Mouse (Mus musculus) kidney, embryonic 16.5 days (tissue): Measurements from ENCODE around the gene Lrp2. TPM values are rescaled to one million over a fixed set of nuclear protein-coding genes. Genes with fewer than 3 reads are reported as not detected.

Source experiments
- ATAC-seq: fragments of 200-750 bp; cut with Nextera tagmentation; 2 replicates; pipeline ENCODE4 v1.8.0; 2017; ENCODE audit warnings: moderate TSS enrichment; ENCODE audit not compliant: low FRiP score, low TSS enrichment
- H3K27ac ChIP-seq: fragments of 300-500 bp; sonication (generic); 2 replicates; pipeline ENCODE4 v1.5.1; 2014; ENCODE audit warnings: low read length
- H3K27me3 ChIP-seq: fragments of 300-500 bp; sonication (generic); 2 replicates; pipeline ENCODE4 v1.6.1; 2014; ENCODE audit warnings: low read length, control low read depth, mixed read lengths; ENCODE audit not compliant: insufficient read depth
- H3K36me3 ChIP-seq: fragments of 300-500 bp; sonication (generic); 2 replicates; pipeline ENCODE4 v1.6.1; 2014; ENCODE audit warnings: low read length, control low read depth, mixed read lengths; ENCODE audit not compliant: insufficient read depth
- H3K4me1 ChIP-seq: fragments of 300-500 bp; sonication (generic); 2 replicates; pipeline ENCODE4 v1.6.1; 2014; ENCODE audit warnings: low read length, control low read depth, mixed read lengths; ENCODE audit not compliant: insufficient read depth
- H3K4me2 ChIP-seq: fragments of 300-500 bp; sonication (generic); replicated peaks from 2 replicates; pipeline ENCODE4 v1.6.1; 2014; ENCODE audit warnings: low read depth, low read length
- H3K4me3 ChIP-seq: fragments of 300-500 bp; sonication (generic); 2 replicates; pipeline ENCODE4 v1.5.1; 2014; ENCODE audit warnings: mild to moderate bottlenecking, low read length
- H3K9ac ChIP-seq: fragments of 300-500 bp; sonication (generic); replicated peaks from 2 replicates; pipeline ENCODE4 v1.6.1; 2014; ENCODE audit warnings: low read length
- H3K9me3 ChIP-seq: fragments of 300-500 bp; sonication (generic); 2 replicates; pipeline ENCODE4 v1.6.1; 2016; ENCODE audit warnings: low read length, control low read depth
- WGBS: fragments of 180-500 bp; shearing (Covaris S2); extraction: QIAGEN DNeasy Blood & Tissue Kit; methylation state at CpG from one replicate; pipeline ENCODE4 v1.1.7; 2014; 5-methylcytosine and 5-hydroxymethylcytosine counted together
- polyA plus RNA-seq: library from polyadenylated mRNA; unstranded; fragments of >200 nt; fragmentation: Nextera tagmentation; extraction: Ambion mirVana; gene quantifications from 2 replicates; pipeline ENCODE4 v1.2.1, GENCODE M21; 2015

Gene Lrp2
- polyA plus RNA-seq: 21.4 and 23.0 TPM in 2 replicates

- H3K27ac ChIP-seq: peak within 1 kb of the TSS; percentile 5; the same call in 1 of the 2 replicates
- peak within 1 kb of the TSS; percentile 69 for H3K9ac ChIP-seq
- WGBS: under 1% methylated on average over 45 of the region's 45 CpGs
- H3K9me3 ChIP-seq: no peaks in the 10 kb centered on the region
- H3K36me3 ChIP-seq: no peaks in the 10 kb centered on the region
- peak; percentile 95 for ATAC-seq
- H3K4me2 ChIP-seq: peak within 1 kb of the TSS; percentile 75
- peaks cover 30% of the 10 kb centered on the region for H3K4me1 ChIP-seq
- H3K27me3 ChIP-seq: peaks cover 58% of the 10 kb centered on the region
- peak within 1 kb of the TSS; percentile 54 for H3K4me3 ChIP-seq
These were observed at the start of gene Lrp2 for GRCm38 (mm10) chr2:69585886-69586398. TSS of gene Lrp2 (minus strand) at chr2:69586065.

DNA sequence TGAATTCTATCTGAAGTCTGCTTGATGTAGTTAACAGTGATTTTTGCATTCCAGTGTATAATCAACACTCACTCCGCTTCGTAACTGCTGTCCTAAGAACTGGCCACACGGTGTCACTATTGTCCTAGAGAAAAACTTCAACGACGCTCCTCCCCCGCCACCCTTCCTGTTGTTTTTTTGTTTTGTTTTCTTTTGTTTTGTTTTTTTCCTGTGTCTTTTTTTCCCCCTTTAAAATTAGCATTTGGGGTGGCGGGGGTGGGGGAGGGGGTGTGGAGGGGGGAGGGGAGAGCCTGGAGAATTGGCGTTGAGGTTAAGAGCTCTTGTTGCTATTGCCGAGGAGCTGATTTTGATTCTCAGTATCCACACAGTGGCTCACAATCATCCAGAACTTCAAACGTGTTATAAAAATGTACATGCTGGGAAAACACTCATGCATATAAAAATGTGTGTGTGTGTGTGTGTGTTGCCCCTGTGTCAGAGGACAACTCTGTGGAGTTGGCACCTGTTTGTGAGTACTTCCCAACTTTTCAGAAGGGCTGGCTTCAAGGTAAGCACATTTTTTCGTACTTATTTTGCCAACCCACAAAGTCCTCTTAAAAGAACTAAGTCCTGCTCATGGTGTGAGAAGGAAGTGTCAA is 49.3 kb upstream of the Lrp2 start:
- no peak overlapping the region for H3K27ac ChIP-seq
- H3K9me3 ChIP-seq: no peaks in the 10 kb centered on the region
- no peaks in the 10 kb centered on the region for H3K27me3 ChIP-seq
- H3K9ac ChIP-seq: peak overlapping the region; percentile 35; the same call in 1 of the 2 replicates
- H3K4me2 ChIP-seq: peak overlapping the region; percentile 33
- no peaks in the 10 kb centered on the region; the same call in 1 of the 2 replicates for H3K4me1 ChIP-seq
- ATAC-seq: no peak
- H3K36me3 ChIP-seq: no peaks in the 10 kb centered on the region
- peak overlapping the region; percentile 37 for H3K4me3 ChIP-seq
- WGBS: 11% methylated on average over 11 of the region's 11 CpGs

DNA sequence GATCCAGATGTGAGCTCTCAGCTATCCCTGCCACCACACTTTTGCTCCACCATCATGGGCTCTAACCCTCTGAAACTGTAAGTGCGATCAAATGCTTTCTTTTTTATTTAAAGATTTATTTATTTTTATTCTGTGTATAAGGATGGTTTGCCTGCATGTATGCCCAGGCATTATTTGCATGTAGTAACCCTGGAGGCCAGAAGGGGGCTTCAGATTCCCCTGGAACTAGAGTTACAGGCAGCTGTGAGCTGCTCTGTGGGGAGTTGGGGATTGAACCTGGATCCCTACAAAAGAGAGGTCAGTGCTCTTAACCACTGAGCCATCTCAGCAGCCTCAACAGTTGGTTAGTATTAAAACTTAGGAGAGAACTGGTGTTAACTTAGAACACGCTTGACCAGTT is 45.6 kb upstream of the Lrp2 start:
- no peak for ATAC-seq
- no peaks in the 10 kb centered on the region for H3K36me3 ChIP-seq
- no peak overlapping the region for H3K4me3 ChIP-seq
- no peaks in the 10 kb centered on the region for H3K27me3 ChIP-seq
- H3K9ac ChIP-seq: no peak overlapping the region
- no peak overlapping the region for H3K4me2 ChIP-seq
- H3K4me1 ChIP-seq: no peaks in the 10 kb centered on the region
- H3K9me3 ChIP-seq: no peaks in the 10 kb centered on the region
- 88% methylated on average over 2 of the region's 2 CpGs for WGBS
- peak overlapping the region; percentile 53; the same call in 1 of the 2 replicates for H3K27ac ChIP-seq

- Histone ChIP-seq H3K4me3 (no peak overlapping the region), H3K36me3 (no peaks in the 10 kb centered on the region), H3K9ac (no peak overlapping the region), H3K4me1 (no peaks in the 10 kb centered on the region), H3K27ac (peak overlapping the region; percentile 53; the same call in 1 of the 2 replicates), H3K9me3 (no peaks in the 10 kb centered on the region), H3K27me3 (no peaks in the 10 kb centered on the region), H3K4me2 (no peak overlapping the region)
- WGBS: 79% methylated on average over 5 of the region's 5 CpGs
- no peak for ATAC-seq
These were observed 44.9 kb upstream of the Lrp2 start for GRCm38 (mm10) chr2:69630792-69631191.

DNA sequence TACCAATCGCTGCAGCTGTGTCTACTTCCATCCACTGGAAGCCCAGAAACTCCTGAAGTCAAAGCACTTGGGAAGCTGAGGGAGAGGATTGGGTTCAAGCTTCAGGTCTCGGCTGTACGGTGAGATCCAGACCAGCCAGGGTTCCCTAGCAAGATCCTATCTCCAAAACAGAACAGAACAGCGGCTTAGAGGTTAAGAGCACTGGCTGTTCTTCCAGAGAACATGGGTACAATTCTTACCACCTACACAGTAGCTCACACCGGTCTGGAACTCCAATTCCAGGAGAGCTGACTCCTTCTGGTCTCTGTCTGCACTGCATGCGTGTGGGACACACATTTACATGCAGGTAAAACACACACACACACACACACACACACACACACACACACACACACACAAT is 44.0 kb upstream of the Lrp2 start:
- H3K9me3 ChIP-seq: no peaks in the 10 kb centered on the region
- no peak overlapping the region; the same call in 1 of the 2 replicates for H3K4me3 ChIP-seq
- 56% methylated on average over 6 of the region's 6 CpGs for WGBS
- peak overlapping the region; percentile 9; the same call in 1 of the 2 replicates for H3K9ac ChIP-seq
- H3K27ac ChIP-seq: no peak overlapping the region
- H3K36me3 ChIP-seq: no peaks in the 10 kb centered on the region
- ATAC-seq: no peak
- no peaks in the 10 kb centered on the region for H3K4me1 ChIP-seq
- no peaks in the 10 kb centered on the region for H3K27me3 ChIP-seq
- peak overlapping the region; percentile 48 for H3K4me2 ChIP-seq

DNA sequence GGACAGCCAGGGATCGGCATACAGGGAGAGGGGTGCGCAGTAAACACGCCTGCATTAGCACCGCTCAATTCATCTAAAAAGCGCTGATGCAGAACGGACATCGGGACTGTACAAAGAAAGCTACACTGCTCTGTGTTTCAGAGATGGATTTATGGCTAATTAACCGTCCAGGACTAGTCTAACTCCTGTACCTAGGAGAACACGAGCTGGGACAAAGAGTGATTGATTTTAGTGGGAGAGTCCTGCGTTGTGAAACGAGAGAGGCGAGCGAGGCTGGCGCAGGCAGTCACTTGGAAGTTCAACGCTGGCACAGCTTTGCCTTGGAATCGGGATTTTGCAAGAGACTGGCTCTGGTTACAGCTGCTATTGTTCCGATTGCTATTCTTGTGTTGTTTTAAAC is 43.4 kb upstream of the Lrp2 start:
- H3K36me3 ChIP-seq: no peaks in the 10 kb centered on the region
- no peaks in the 10 kb centered on the region for H3K27me3 ChIP-seq
- peak overlapping the region; percentile 48 for H3K4me2 ChIP-seq
- peak overlapping the region; percentile 21 for H3K4me3 ChIP-seq
- 16% methylated on average over 17 of the region's 17 CpGs for WGBS
- peak; percentile 91 for ATAC-seq
- no peaks in the 10 kb centered on the region for H3K4me1 ChIP-seq
- H3K27ac ChIP-seq: no peak overlapping the region
- peak overlapping the region; percentile 18; the same call in 1 of the 2 replicates for H3K9ac ChIP-seq
- H3K9me3 ChIP-seq: no peaks in the 10 kb centered on the region

GRCm38 (mm10) chr2:69619286-69619685 is 33.4 kb upstream of the Lrp2 start:
- no peak for ATAC-seq
- Histone ChIP-seq H3K36me3 (no peaks in the 10 kb centered on the region), H3K4me2 (no peak overlapping the region)

GRCm38 (mm10) chr2:69618336-69618735 is 32.5 kb upstream of the Lrp2 start:
- no peaks in the 10 kb centered on the region for H3K36me3 ChIP-seq
- ATAC-seq: 0 out of 2 replicates have a peak, but pooled peaks have one; percentile 39
- H3K4me3 ChIP-seq: no peak overlapping the region

More at GRCm38 (mm10) chr2:69619286-69619685, 33.4 kb upstream of the Lrp2 start:
- Histone ChIP-seq H3K4me1 (no peaks in the 10 kb centered on the region), H3K9ac (no peak overlapping the region), H3K27ac (no peak overlapping the region), H3K27me3 (no peaks in the 10 kb centered on the region), H3K9me3 (no peaks in the 10 kb centered on the region), H3K4me3 (no peak overlapping the region)

GRCm38 (mm10) chr2:69613237-69613636 is 27.4 kb upstream of the Lrp2 start:
- Histone ChIP-seq H3K9ac (no peak overlapping the region), H3K4me1 (peaks cover 7% of the 10 kb centered on the region), H3K9me3 (no peaks in the 10 kb centered on the region), H3K4me2 (no peak overlapping the region), H3K36me3 (no peaks in the 10 kb centered on the region), H3K27me3 (no peaks in the 10 kb centered on the region), H3K27ac (peak overlapping the region; percentile 62; the same call in 1 of the 2 replicates), H3K4me3 (no peak overlapping the region)
- 65% methylated on average over 4 of the region's 4 CpGs for WGBS
- no peak for ATAC-seq

More at GRCm38 (mm10) chr2:69618336-69618735, 32.5 kb upstream of the Lrp2 start:
- Histone ChIP-seq H3K27ac (no peak overlapping the region), H3K27me3 (no peaks in the 10 kb centered on the region), H3K9ac (no peak overlapping the region), H3K9me3 (no peaks in the 10 kb centered on the region), H3K4me1 (no peaks in the 10 kb centered on the region), H3K4me2 (no peak overlapping the region)

DNA sequence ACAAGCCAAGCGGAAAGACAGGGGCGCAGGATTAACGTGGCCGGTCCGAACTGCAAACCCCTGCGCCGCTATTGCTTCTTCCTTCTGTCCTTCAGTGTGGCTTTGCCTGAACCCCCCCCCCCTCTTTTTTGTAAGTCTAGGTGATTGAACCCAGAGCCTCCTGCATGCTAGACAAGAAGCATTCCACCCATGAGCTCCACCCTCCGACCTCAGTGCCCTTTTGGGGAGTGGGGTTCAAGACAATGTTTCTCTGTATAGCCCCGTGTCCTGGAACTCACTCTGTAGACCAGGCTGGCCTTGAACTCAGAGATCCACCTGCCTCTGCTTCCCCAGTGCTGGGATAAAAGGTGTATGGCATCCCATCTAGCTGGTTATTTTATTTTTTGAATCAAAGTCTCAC is 26.9 kb upstream of the Lrp2 start:
- H3K4me1 ChIP-seq: peaks cover 7% of the 10 kb centered on the region
- no peak overlapping the region for H3K9ac ChIP-seq
- no peaks in the 10 kb centered on the region for H3K36me3 ChIP-seq
- peak overlapping the region; percentile 62; the same call in 1 of the 2 replicates for H3K27ac ChIP-seq
- no peaks in the 10 kb centered on the region for H3K9me3 ChIP-seq
- WGBS: 50% methylated on average over 9 of the region's 9 CpGs
- peak overlapping the region; percentile 23; the same call in 1 of the 2 replicates for H3K4me2 ChIP-seq
- 0 out of 2 replicates have a peak, but pooled peaks have one; percentile 17 for ATAC-seq
- no peak overlapping the region for H3K4me3 ChIP-seq
- no peaks in the 10 kb centered on the region for H3K27me3 ChIP-seq
